Mouse (Mus musculus): Measurements from ENCODE around the gene Atad2b. TPM values are rescaled to one million over a fixed set of nuclear protein-coding genes. Genes with fewer than 3 reads are reported as not detected.
A peak's percentile ranks its signal among the peaks of the same experiment; 100 is the strongest.

The Atad2b gene
- polyA plus RNA-seq, 1 experiment: 2.3 TPM

DNA sequence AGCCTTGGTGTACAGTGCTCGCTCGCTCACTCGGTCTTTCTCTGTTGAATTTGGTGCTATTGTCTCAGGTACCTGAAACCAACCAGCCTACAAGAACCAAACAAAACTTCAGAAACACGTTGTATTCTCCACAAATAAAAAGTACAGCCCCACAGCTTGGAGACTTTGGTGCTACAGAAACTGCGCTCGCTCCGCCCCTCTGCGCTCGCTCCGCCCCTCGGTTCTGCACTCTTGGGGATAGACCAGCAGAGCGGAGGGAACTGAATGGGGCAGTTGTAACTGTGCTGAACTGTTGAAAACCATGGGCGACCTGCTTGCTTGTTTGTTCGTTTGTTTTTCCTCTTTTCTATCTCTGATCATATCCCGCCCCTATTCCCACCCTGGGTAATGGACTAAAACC, 127.0 kb downstream of the Atad2b start:
- TF ChIP-seq FOSL1 (IDR thresholded peaks at IDR 0.05; ENCODE audit: insufficient read depth, low read length, poor library complexity, severe bottlenecking): no peak
- no peak for TF ChIP-seq MYOG (IDR thresholded peaks at IDR 0.05; ENCODE audit: control insufficient read depth, extremely low read depth, insufficient read length)
- TF ChIP-seq MAX (IDR thresholded peaks at IDR 0.05): no peak
- TF ChIP-seq USF1 (IDR thresholded peaks at IDR 0.05; ENCODE audit: low read depth): no peak
- TF ChIP-seq MYOD1 (IDR thresholded peaks at IDR 0.05; ENCODE audit: control insufficient read depth, insufficient read length, low read depth): no peak
- TF ChIP-seq CTCF (IDR thresholded peaks at IDR 0.05; ENCODE audit: control insufficient read depth, insufficient read depth, insufficient read length): no peak
- TF ChIP-seq CEBPB (IDR thresholded peaks at IDR 0.05; ENCODE audit: low read depth): no peak
- Histone ChIP-seq H3ac (ENCODE audit: control insufficient read depth, insufficient read length, low read depth) (no peak overlapping the region), H3K79me2 (ENCODE audit: control insufficient read depth, insufficient read depth) (no peaks in the 10 kb centered on the region), H3K79me3 (ENCODE audit: low read depth) (no peaks in the 10 kb centered on the region), H3K36me3 (ENCODE audit: control insufficient read depth, insufficient read depth) (peaks cover 21% of the 10 kb centered on the region), H3K27me3 (ENCODE audit: control insufficient read depth, insufficient read depth, insufficient read length) (no peaks in the 10 kb centered on the region), H3K4me3 (ENCODE audit: insufficient read depth, poor library complexity, severe bottlenecking) (no peak overlapping the region)

- no peak overlapping the region for H3ac ChIP-seq (ENCODE audit: control insufficient read depth, insufficient read length, low read depth)
- TF ChIP-seq MAX (IDR thresholded peaks at IDR 0.05): no peak
- TF ChIP-seq CTCF (IDR thresholded peaks at IDR 0.05; ENCODE audit: control insufficient read depth, insufficient read depth, insufficient read length): no peak
- TF ChIP-seq CEBPB (IDR thresholded peaks at IDR 0.05; ENCODE audit: low read depth): no peak
- no peak for TF ChIP-seq MYOD1 (IDR thresholded peaks at IDR 0.05; ENCODE audit: control insufficient read depth, insufficient read length, low read depth)
- TF ChIP-seq USF1 (IDR thresholded peaks at IDR 0.05; ENCODE audit: low read depth): no peak
- no peak for TF ChIP-seq MYOG (IDR thresholded peaks at IDR 0.05; ENCODE audit: control insufficient read depth, extremely low read depth, insufficient read length)
- no peak for TF ChIP-seq FOSL1 (IDR thresholded peaks at IDR 0.05; ENCODE audit: insufficient read depth, low read length, poor library complexity, severe bottlenecking)
- H3K79me3 ChIP-seq (ENCODE audit: low read depth): no peaks in the 10 kb centered on the region
- H3K27me3 ChIP-seq (ENCODE audit: control insufficient read depth, insufficient read depth, insufficient read length): no peaks in the 10 kb centered on the region
- no peaks in the 10 kb centered on the region for H3K79me2 ChIP-seq (ENCODE audit: control insufficient read depth, insufficient read depth)
- H3K36me3 ChIP-seq (ENCODE audit: control insufficient read depth, insufficient read depth): peaks cover 6% of the 10 kb centered on the region
- no peak overlapping the region for H3K4me3 ChIP-seq (ENCODE audit: insufficient read depth, poor library complexity, severe bottlenecking)
Measured at GRCm38 (mm10) chr12:5048104-5048503, 131.0 kb downstream of the Atad2b start.

DNA sequence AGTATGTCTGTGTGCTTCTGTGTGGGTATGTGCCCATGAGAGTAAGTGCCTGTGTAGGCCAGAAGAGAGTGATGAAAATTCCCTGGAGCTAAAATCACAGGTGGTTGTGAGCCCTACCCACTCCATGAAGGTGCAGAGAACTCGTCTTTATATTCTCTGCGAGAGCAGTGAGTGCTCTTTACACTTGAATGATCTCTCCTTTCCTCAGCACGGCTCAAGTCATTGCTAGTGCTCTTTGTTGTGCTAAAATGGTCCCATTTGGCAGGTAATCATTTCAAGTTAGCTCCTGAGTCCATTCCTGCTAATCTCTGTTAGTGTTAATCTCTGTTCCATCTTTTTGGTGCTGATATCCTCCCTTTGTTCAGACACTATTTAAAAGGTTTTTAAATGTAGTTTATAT, 150.4 kb downstream of the Atad2b start:
- Histone ChIP-seq H3K36me3 (ENCODE audit: control insufficient read depth, insufficient read depth) (no peaks in the 10 kb centered on the region), H3K79me3 (ENCODE audit: low read depth) (no peaks in the 10 kb centered on the region), H3K27me3 (ENCODE audit: control insufficient read depth, insufficient read depth, insufficient read length) (peaks cover 9% of the 10 kb centered on the region), H3K4me3 (ENCODE audit: insufficient read depth, poor library complexity, severe bottlenecking) (no peak overlapping the region), H3K79me2 (ENCODE audit: control insufficient read depth, insufficient read depth) (no peaks in the 10 kb centered on the region), H3ac (ENCODE audit: control insufficient read depth, insufficient read length, low read depth) (no peak overlapping the region)
- TF ChIP-seq MYOD1 (IDR thresholded peaks at IDR 0.05; ENCODE audit: control insufficient read depth, insufficient read length, low read depth) (no peak), CTCF (IDR thresholded peaks at IDR 0.05; ENCODE audit: control insufficient read depth, insufficient read depth, insufficient read length) (no peak), FOSL1 (IDR thresholded peaks at IDR 0.05; ENCODE audit: insufficient read depth, low read length, poor library complexity, severe bottlenecking) (no peak), MAX (IDR thresholded peaks at IDR 0.05) (no peak), CEBPB (IDR thresholded peaks at IDR 0.05; ENCODE audit: low read depth) (no peak), MYOG (IDR thresholded peaks at IDR 0.05; ENCODE audit: control insufficient read depth, extremely low read depth, insufficient read length) (no peak)

DNA sequence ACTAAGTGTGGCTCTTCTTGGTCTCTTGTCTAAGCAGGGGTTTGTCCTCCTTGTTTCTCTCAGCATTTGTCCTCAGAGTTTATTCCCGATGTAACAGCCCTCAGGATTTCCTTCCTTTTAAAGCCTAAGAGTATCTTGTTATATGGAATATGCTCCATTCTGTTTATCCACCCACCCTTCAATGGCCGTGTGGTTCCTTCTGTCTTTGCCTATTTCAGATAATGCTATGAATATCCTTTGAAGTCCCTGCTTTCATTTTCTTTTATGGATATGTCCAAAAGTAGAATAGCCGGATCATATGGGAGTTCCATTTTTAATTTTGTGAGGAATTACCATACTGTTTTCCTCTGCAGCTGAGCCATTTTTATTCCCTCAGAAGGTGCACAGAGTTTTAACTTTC, 153.0 kb downstream of the Atad2b start:
- Histone ChIP-seq H3K79me2 (ENCODE audit: control insufficient read depth, insufficient read depth) (no peaks in the 10 kb centered on the region), H3K4me3 (ENCODE audit: insufficient read depth, poor library complexity, severe bottlenecking) (peak overlapping the region; percentile 2), H3ac (ENCODE audit: control insufficient read depth, insufficient read length, low read depth) (no peak overlapping the region), H3K79me3 (ENCODE audit: low read depth) (no peaks in the 10 kb centered on the region), H3K36me3 (ENCODE audit: control insufficient read depth, insufficient read depth) (no peaks in the 10 kb centered on the region), H3K27me3 (ENCODE audit: control insufficient read depth, insufficient read depth, insufficient read length) (peaks cover 9% of the 10 kb centered on the region)
- TF ChIP-seq MYOD1 (IDR thresholded peaks at IDR 0.05; ENCODE audit: control insufficient read depth, insufficient read length, low read depth) (no peak), CTCF (IDR thresholded peaks at IDR 0.05; ENCODE audit: control insufficient read depth, insufficient read depth, insufficient read length) (no peak), MAX (IDR thresholded peaks at IDR 0.05) (no peak), CEBPB (IDR thresholded peaks at IDR 0.05; ENCODE audit: low read depth) (no peak), FOSL1 (IDR thresholded peaks at IDR 0.05; ENCODE audit: insufficient read depth, low read length, poor library complexity, severe bottlenecking) (no peak), MYOG (IDR thresholded peaks at IDR 0.05; ENCODE audit: control insufficient read depth, extremely low read depth, insufficient read length) (no peak), USF1 (IDR thresholded peaks at IDR 0.05; ENCODE audit: low read depth) (no peak)

DNA sequence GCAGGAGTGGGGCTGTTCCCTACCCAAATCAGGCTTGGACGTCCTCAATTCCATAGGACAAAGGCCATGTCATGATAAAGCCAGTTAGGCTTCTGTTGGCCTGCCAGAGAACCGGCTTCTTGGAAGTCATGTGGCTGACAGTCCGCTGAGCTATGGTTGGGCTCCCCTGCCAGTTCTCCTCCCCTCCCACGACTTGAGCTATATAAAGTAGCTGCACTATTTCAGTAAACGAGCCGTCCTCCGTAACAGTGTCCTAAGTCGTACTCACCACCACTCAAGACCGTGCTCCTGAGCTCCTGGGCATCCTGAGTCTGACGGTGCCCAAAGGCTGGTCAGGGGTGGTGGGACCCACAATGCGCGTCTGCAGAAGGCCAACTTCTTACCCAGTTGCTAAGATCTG, 156.0 kb downstream of the Atad2b start:
- no peak overlapping the region for H3K4me3 ChIP-seq (ENCODE audit: insufficient read depth, poor library complexity, severe bottlenecking)
- H3K27me3 ChIP-seq (ENCODE audit: control insufficient read depth, insufficient read depth, insufficient read length): no peaks in the 10 kb centered on the region
- TF ChIP-seq MYOD1 (IDR thresholded peaks at IDR 0.05; ENCODE audit: control insufficient read depth, insufficient read length, low read depth) (no peak), USF1 (IDR thresholded peaks at IDR 0.05; ENCODE audit: low read depth) (no peak), MAX (IDR thresholded peaks at IDR 0.05) (no peak), CTCF (IDR thresholded peaks at IDR 0.05; ENCODE audit: control insufficient read depth, insufficient read depth, insufficient read length) (no peak), CEBPB (IDR thresholded peaks at IDR 0.05; ENCODE audit: low read depth) (no peak), FOSL1 (IDR thresholded peaks at IDR 0.05; ENCODE audit: insufficient read depth, low read length, poor library complexity, severe bottlenecking) (no peak)
- no peak overlapping the region for H3ac ChIP-seq (ENCODE audit: control insufficient read depth, insufficient read length, low read depth)
- no peaks in the 10 kb centered on the region for H3K79me3 ChIP-seq (ENCODE audit: low read depth)
- H3K36me3 ChIP-seq (ENCODE audit: control insufficient read depth, insufficient read depth): no peaks in the 10 kb centered on the region
- no peaks in the 10 kb centered on the region for H3K79me2 ChIP-seq (ENCODE audit: control insufficient read depth, insufficient read depth)

DNA sequence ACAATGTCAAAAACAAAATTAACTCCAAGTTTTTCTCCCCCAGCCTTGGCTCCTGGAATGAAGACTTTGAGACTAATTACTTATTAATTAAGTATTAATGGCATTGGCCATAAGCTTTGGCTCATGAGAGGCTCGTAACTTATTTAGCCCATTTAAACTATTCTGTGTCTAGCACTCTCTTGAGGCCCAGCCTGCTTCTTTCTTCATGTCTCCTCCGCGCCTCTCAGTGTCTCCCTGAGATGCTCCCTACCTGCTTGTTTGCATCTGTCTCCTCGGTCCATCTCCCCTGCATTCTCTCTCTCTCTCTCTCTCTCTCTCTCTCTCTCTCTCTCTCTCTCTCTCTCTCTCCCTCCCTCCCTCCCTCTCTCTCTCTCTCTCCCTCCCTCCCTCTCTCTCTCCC, 164.3 kb downstream of the Atad2b start:
- H3K4me3 ChIP-seq (ENCODE audit: insufficient read depth, poor library complexity, severe bottlenecking): no peak overlapping the region
- no peak for TF ChIP-seq USF1 (IDR thresholded peaks at IDR 0.05; ENCODE audit: low read depth)
- TF ChIP-seq CTCF (IDR thresholded peaks at IDR 0.05; ENCODE audit: control insufficient read depth, insufficient read depth, insufficient read length): no peak
- no peak for TF ChIP-seq MYOD1 (IDR thresholded peaks at IDR 0.05; ENCODE audit: control insufficient read depth, insufficient read length, low read depth)
- no peak for TF ChIP-seq MYOG (IDR thresholded peaks at IDR 0.05; ENCODE audit: control insufficient read depth, extremely low read depth, insufficient read length)
- TF ChIP-seq CEBPB (IDR thresholded peaks at IDR 0.05; ENCODE audit: low read depth): no peak
- TF ChIP-seq FOSL1 (IDR thresholded peaks at IDR 0.05; ENCODE audit: insufficient read depth, low read length, poor library complexity, severe bottlenecking): no peak
- TF ChIP-seq MAX (IDR thresholded peaks at IDR 0.05): no peak
- H3K27me3 ChIP-seq (ENCODE audit: control insufficient read depth, insufficient read depth, insufficient read length): no peaks in the 10 kb centered on the region
- H3ac ChIP-seq (ENCODE audit: control insufficient read depth, insufficient read length, low read depth): no peak overlapping the region
- H3K79me2 ChIP-seq (ENCODE audit: control insufficient read depth, insufficient read depth): no peaks in the 10 kb centered on the region
- H3K36me3 ChIP-seq (ENCODE audit: control insufficient read depth, insufficient read depth): no peaks in the 10 kb centered on the region
- no peaks in the 10 kb centered on the region for H3K79me3 ChIP-seq (ENCODE audit: low read depth)
